Mouse (Mus musculus) lung, postnatal 0 days (tissue): ENCODE results near the gene Pilrb1.
"Not testable (repeated sequence)": the region's sequence is repeated elsewhere in the genome, so short reads cannot be mapped to it uniquely, and the experiment has no call there.

Experiments used
- CTCF ChIP-seq: IDR thresholded peaks from 2 replicates; pipeline ENCODE4 v1.5.1; 2016; ENCODE audit warnings: antibody characterized with exemption, mild to moderate bottlenecking
- EP300 ChIP-seq: IDR thresholded peaks from 2 replicates; pipeline ENCODE4 v1.6.1; 2016; ENCODE audit warnings: antibody characterized with exemption, mild to moderate bottlenecking, control low read depth

DNA sequence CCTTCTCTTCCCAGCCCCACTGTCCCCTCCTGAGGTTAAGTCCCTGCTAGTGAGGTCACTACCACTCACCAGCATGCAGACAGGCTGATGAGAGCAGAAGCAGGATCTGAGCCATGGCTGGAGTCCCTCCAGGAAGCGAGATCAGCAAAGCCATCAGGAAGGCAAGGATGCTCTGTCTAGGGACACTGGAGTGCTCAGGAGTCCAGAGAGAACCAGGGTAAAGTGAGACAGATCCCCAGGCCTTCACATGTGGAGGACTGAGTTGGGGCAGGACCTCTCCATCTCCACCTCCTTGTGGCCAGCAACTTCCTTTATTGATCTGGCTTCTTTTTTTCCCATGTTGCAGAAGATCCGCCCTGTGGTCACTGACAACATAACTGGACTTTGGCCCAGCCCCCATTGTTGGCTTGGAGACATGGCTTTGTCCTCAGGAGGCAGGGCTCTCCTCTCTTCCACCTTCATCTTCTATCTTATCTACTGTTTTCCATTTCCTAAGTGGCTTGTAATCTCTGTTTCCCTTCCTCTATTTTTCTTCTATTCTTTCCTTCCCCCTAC, 21.9 kb downstream of the Pilrb1 start, which contains the start of gene Pilra:
- not testable (repeated sequence) for TF ChIP-seq EP300, CTCF
